Mouse (Mus musculus) CD8-positive naive resting alpha-beta T cell, adult 57 days (primary cell): ENCODE results near the gene Mup6. TPM values are rescaled to one million over a fixed set of nuclear protein-coding genes. Genes with fewer than 3 reads are reported as not detected.

Experiments
- total RNA-seq: library from RNA; stranded (reverse); gene quantifications from one replicate; pipeline ENCODE4 v1.2.4, GENCODE M21; 2023

Mup6 gene
- total RNA-seq, result not detected

GRCm38 (mm10) chr4:59963405-59964344 lies at the start of gene Mup6:
TSS of gene Mup6 (plus strand) at chr4:59964294.

GRCm38 (mm10) chr4:59914608-59915403 lies 49.3 kb upstream of the Mup6 start, which contains the start of gene Slc46a2:
TSS of gene Slc46a2 (minus strand) at chr4:59915056.

GRCm38 (mm10) chr4:59960610-59961009 lies 3.5 kb upstream of the Mup6 start, which contains the start of gene Mup4:
TSS of gene Mup4 (minus strand) at chr4:59960710.

Other genes with a start within 250 kb of the Mup6 start
- gene Inip, start 162.7 kb upstream of the Mup6 start, total RNA-seq, result 28.0 TPM
- gene Snx30, start 158.5 kb upstream of the Mup6 start, total RNA-seq, result 25.1 TPM
- not detected for gene Slc46a2, start 49.2 kb upstream of the Mup6 start, total RNA-seq
- not detected for gene Mup4, start 3.6 kb upstream of the Mup6 start, total RNA-seq
- not detected for gene Mup7, start 106.2 kb downstream of the Mup6 start, total RNA-seq
- gene Mup2, start 190.0 kb downstream of the Mup6 start, total RNA-seq, result not detected